Mouse (Mus musculus) C2C12 (cell line): Measurements from ENCODE around the gene Zfp637. TPM values are rescaled to one million over a fixed set of nuclear protein-coding genes. Genes with fewer than 3 reads are reported as not detected.

Source experiments
- H3K27me3 ChIP-seq: one replicate; pipeline ENCODE4 v1.6.1; 2011; ENCODE audit not compliant: control insufficient read depth, insufficient read depth, insufficient read length
- H3K36me3 ChIP-seq: one replicate; pipeline ENCODE4 v1.6.1; 2011; ENCODE audit not compliant: control insufficient read depth, insufficient read depth
- H3K4me3 ChIP-seq: one replicate; pipeline ENCODE4 v1.5.1; 2011; ENCODE audit warnings: mild to moderate bottlenecking, control low read depth; ENCODE audit not compliant: poor library complexity, insufficient read depth, severe bottlenecking
- H3K79me2 ChIP-seq: one replicate; pipeline ENCODE4 v1.6.1; 2011; ENCODE audit not compliant: control insufficient read depth, insufficient read depth
- H3K79me3 ChIP-seq: one replicate; pipeline ENCODE4 v1.6.1; 2011; ENCODE audit warnings: low read depth, control low read depth
- H3ac ChIP-seq: one replicate; pipeline ENCODE3; 2011; ENCODE audit warnings: low read depth; ENCODE audit not compliant: control insufficient read depth, insufficient read length
- CEBPB ChIP-seq: IDR thresholded peaks from one replicate; pipeline ENCODE4 v1.6.1; 2011; ENCODE audit warnings: low read depth, mild to moderate bottlenecking, control low read depth, moderate library complexity
- CTCF ChIP-seq: IDR thresholded peaks from one replicate; pipeline ENCODE4 v1.5.1; 2011; ENCODE audit not compliant: control insufficient read depth, insufficient read depth, insufficient read length
- FOSL1 ChIP-seq: IDR thresholded peaks from one replicate; pipeline ENCODE4 v1.8.0; 2011; ENCODE audit warnings: mild to moderate bottlenecking, low read length; ENCODE audit not compliant: poor library complexity, insufficient read depth, severe bottlenecking
- MAX ChIP-seq: IDR thresholded peaks from one replicate; pipeline ENCODE4 v1.6.1; 2011; ENCODE audit warnings: mild to moderate bottlenecking, control low read depth
- MYOD1 ChIP-seq: IDR thresholded peaks from one replicate; pipeline ENCODE4 v1.6.1; 2011; ENCODE audit warnings: low read depth; ENCODE audit not compliant: control insufficient read depth, insufficient read length
- MYOG ChIP-seq: IDR thresholded peaks from one replicate; pipeline ENCODE4 v1.6.1; 2011; ENCODE audit not compliant: control insufficient read depth, insufficient read length; ENCODE audit errors: extremely low read depth
- USF1 ChIP-seq: IDR thresholded peaks from one replicate; pipeline ENCODE4 v1.6.1; 2011; ENCODE audit warnings: low read depth, mild to moderate bottlenecking, control low read depth, moderate library complexity
- polyA plus RNA-seq: library from polyadenylated mRNA; unstranded; fragments of >200 nt; fragmentation: generic; extraction: Trizol; gene quantifications from one replicate; pipeline ENCODE4 v1.2.1, GENCODE M21; 2012; ENCODE audit warnings: missing spikeins

Gene Zfp637
- polyA plus RNA-seq, 1 experiment: 53.2 TPM

GRCm38 (mm10) chr6:117880394-117880838 is 39.4 kb downstream of the Zfp637 start:
- Histone ChIP-seq H3ac (peak overlapping the region; percentile 34), H3K27me3 (no peaks in the 10 kb centered on the region), H3K79me2 (peaks cover 11% of the 10 kb centered on the region), H3K4me3 (peak overlapping the region; percentile 41), H3K36me3 (no peaks in the 10 kb centered on the region), H3K79me3 (no peaks in the 10 kb centered on the region)
- TF ChIP-seq MYOD1: no peak
- TF ChIP-seq CTCF: no peak
- TF ChIP-seq FOSL1: no peak
- no peak for TF ChIP-seq USF1
- no peak for TF ChIP-seq CEBPB
- no peak for TF ChIP-seq MAX
- no peak for TF ChIP-seq MYOG

- Histone ChIP-seq H3K4me3 (no peak overlapping the region), H3ac (no peak overlapping the region)
- TF ChIP-seq CEBPB (no peak), CTCF (no peak), MYOD1 (no peak), MYOG (no peak), MAX (no peak), USF1 (no peak), FOSL1 (no peak)
Measured at GRCm38 (mm10) chr6:117881229-117881628, 40.2 kb downstream of the Zfp637 start.

GRCm38 (mm10) chr6:117881997-117882396 is 41.0 kb downstream of the Zfp637 start:
- Histone ChIP-seq H3K79me3 (no peaks in the 10 kb centered on the region), H3K36me3 (no peaks in the 10 kb centered on the region), H3K79me2 (peaks cover 11% of the 10 kb centered on the region), H3ac (no peak overlapping the region), H3K4me3 (no peak overlapping the region), H3K27me3 (no peaks in the 10 kb centered on the region)
- TF ChIP-seq FOSL1 (no peak), MYOD1 (no peak), USF1 (no peak), CEBPB (no peak)

More at GRCm38 (mm10) chr6:117881229-117881628, 40.2 kb downstream of the Zfp637 start:
- Histone ChIP-seq H3K27me3 (no peaks in the 10 kb centered on the region), H3K36me3 (no peaks in the 10 kb centered on the region), H3K79me3 (no peaks in the 10 kb centered on the region), H3K79me2 (peaks cover 11% of the 10 kb centered on the region)

GRCm38 (mm10) chr6:117885943-117886342 is 45.0 kb downstream of the Zfp637 start:
- no peak overlapping the region for H3K4me3 ChIP-seq
- no peak for TF ChIP-seq CEBPB
- no peak for TF ChIP-seq MAX
- no peak for TF ChIP-seq CTCF
- TF ChIP-seq FOSL1: no peak

GRCm38 (mm10) chr6:117888032-117888431 is 47.1 kb downstream of the Zfp637 start:
- H3K4me3 ChIP-seq: no peak overlapping the region
- no peaks in the 10 kb centered on the region for H3K79me3 ChIP-seq
- H3K79me2 ChIP-seq: no peaks in the 10 kb centered on the region
- TF ChIP-seq FOSL1 (no peak), MAX (no peak), USF1 (no peak), CEBPB (no peak)
- H3K27me3 ChIP-seq: no peaks in the 10 kb centered on the region
- no peaks in the 10 kb centered on the region for H3K36me3 ChIP-seq
- no peak overlapping the region for H3ac ChIP-seq

More at GRCm38 (mm10) chr6:117885943-117886342, 45.0 kb downstream of the Zfp637 start:
- Histone ChIP-seq H3K36me3 (no peaks in the 10 kb centered on the region), H3K79me2 (peaks cover 6% of the 10 kb centered on the region), H3K27me3 (no peaks in the 10 kb centered on the region), H3K79me3 (no peaks in the 10 kb centered on the region), H3ac (no peak overlapping the region)

GRCm38 (mm10) chr6:117888642-117889096 is 47.7 kb downstream of the Zfp637 start:
- H3ac ChIP-seq: no peak overlapping the region
- no peak for TF ChIP-seq USF1
- no peak for TF ChIP-seq MAX
- TF ChIP-seq CTCF: no peak
- no peak for TF ChIP-seq FOSL1

More at GRCm38 (mm10) chr6:117888642-117889096, 47.7 kb downstream of the Zfp637 start:
- H3K27me3 ChIP-seq: no peaks in the 10 kb centered on the region
- no peak overlapping the region for H3K4me3 ChIP-seq
- H3K79me3 ChIP-seq: no peaks in the 10 kb centered on the region
- H3K79me2 ChIP-seq: no peaks in the 10 kb centered on the region
- no peaks in the 10 kb centered on the region for H3K36me3 ChIP-seq
